Mouse (Mus musculus) liver, adult 2 months (tissue): ENCODE results near the gene Mapk9.

Experiments used
- CTCF ChIP-seq: fragments of 200-500 bp; IDR thresholded peaks from 2 replicates; pipeline ENCODE4 v1.5.1; 2011; ENCODE audit warnings: low read depth, low read length, control low read depth
- POLR2A ChIP-seq: fragments of 200-500 bp; IDR thresholded peaks from 2 replicates; pipeline ENCODE4 v1.6.1; 2011; ENCODE audit warnings: low read length, control low read depth; ENCODE audit not compliant: insufficient read depth; ENCODE audit errors: extremely low read depth

- TF ChIP-seq POLR2A (no peak), CTCF (no peak)
Observed at GRCm38 (mm10) chr11:49844311-49844710, 2.2 kb upstream of the Mapk9 start.
